Mouse (Mus musculus) spleen, adult 10 weeks (tissue): ENCODE measurements around the gene Fn3krp. TPM values are rescaled to one million over a fixed set of nuclear protein-coding genes. Genes with fewer than 3 reads are reported as not detected.

Source experiments
- polyA plus RNA-seq: library from polyadenylated mRNA; stranded (reverse); fragments of 350-450 nt; fragmentation: Illumina TruSeq; extraction: RNeasy Lipid Tissue Mini Kit (QIAGEN cat#74804); gene quantifications from one replicate; pipeline ENCODE4 v1.2.3, GENCODE M21; 2015; ENCODE audit warnings: low replicate concordance; ENCODE audit not compliant: insufficient read depth

The Fn3krp gene
- 14.3 TPM for polyA plus RNA-seq

DNA sequence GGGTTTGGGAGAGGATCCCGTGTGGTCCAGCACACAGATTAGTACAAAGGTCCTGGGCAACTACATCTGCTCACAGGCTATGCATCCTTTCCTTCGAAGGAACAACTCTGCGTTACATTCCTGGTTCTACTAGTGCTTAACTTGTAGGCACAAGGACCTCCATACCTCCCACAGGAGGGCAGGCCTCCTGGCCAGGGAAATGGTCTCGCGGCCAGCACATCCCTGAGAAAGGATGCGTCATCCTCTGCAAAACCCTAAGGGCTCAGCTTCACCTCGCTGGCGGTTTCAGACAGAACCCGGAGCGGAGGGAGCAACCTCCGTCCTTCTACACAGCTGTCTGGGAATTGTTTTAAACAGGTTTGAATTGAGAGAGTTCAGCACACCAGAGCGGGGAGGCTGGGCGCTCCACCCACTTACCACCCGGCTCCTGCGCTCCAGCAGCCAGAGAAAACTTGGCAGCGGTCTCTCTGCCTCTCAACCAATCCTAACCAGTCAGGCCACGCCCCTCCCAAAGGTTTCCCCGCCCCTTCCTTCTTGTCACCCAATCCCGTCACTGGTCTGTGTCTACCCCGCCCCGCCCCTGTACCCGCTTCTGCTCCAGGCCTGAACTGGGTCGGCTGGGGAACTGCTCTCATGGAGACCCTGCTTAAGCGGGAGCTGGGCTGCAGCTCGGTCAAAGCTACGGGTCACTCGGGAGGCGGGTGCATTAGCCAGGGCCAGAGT, at the start of gene Fn3krp:
Gene Fn3krp (plus strand): TSS at position 572 of the 723 bp plus-strand sequence.

DNA sequence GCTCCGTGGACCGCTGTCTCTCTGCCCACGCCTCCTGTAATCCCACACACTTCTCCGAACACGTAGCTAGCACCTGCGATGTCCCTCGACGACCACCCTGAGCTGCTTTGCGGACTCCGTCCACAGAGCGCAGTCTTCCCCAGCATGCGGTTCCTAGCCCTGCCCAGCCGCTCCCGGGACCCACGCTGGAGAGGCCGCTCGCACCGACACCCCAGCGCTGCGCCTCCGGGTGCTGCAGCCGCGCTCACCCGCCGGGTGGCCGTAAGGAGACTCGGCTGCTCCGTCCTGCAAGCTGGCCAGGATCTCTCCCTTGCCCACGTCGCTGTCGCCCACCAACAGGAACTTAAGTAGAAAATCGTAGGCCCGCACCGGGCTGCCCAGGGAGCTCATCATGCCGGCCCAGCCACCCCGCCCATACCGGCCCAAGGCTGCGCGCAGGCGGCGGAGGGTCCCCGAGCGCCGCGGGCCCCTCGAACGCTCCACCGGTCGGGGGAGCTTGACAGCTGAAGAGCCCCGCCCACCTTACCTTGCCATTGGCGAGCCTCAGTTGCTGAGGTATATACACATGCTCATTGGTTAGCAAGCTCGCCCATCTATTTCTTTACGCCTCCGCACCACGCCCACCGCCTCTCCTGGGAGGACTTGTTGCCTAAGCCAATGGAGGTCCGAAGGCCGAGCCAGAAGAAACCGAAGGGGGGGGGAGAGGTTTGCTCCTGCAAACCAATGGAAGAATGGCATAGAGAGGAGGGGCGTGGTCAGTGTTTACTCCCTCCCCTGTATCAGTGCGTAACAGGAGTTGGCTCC, 33.2 kb upstream of the Fn3krp start, which contains the start of gene Rab40b:
Gene Rab40b (minus strand): TSS at position 502 of the 804 bp plus-strand sequence.

DNA sequence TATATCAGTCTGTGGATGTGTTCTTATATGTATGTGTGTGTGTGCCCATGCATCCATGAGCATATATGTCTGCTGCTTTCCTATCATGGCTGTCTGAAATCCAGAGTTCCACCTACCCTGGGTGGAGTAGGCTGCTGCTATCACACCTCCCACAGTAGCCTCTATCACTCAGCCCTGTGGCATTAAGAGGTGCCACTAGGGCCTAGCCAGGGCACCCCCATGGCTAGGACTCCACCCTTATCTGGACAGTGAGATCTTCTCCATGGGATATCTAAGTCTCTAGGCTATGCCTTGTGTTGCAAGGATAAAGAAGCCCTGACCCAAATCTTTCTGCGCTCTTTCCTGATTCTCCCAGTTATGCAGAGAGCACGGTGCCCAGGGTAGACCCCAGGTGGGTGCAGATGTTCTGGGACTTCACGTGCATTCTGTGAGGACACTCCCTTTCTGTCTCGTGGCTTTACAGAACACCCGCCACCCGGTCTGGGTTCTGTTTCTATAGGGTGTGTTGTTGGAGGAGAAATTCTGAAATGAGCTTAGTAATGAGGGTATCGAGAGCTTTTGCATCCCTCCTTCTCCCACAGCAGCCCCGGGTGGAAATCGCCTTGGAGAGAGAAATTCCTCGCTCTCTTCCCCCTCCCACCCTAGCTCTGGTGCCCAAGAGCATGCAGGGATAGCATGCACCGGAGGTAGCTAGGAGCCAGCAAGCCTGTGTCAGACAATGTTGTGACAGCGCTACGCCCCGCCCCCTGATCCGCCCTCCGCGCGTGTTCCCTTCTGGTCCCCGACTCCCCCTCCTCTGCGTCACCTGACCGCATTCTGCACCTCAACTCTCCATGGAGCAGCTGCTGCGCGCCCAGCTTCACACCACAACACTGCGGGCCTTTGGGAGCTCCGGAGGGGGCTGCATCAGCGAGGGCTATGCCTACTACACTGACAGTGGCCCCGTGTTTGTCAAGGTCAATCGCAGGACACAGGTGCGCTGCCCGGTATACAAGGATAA, 13.3 kb downstream of the Fn3krp start, which contains the start of gene Fn3k:
Gene Fn3k (plus strand): TSS at position 758 of the 1,000 bp plus-strand sequence.

GRCm38 (mm10) chr11:121451753-121452635, 30.8 kb downstream of the Fn3krp start, which contains the start of gene Tbcd:
Gene Tbcd (plus strand): TSS chr11:121451949.

Other genes with a start within 250 kb of the Fn3krp start
- 9.2 TPM for gene Hexdc, start 217.0 kb upstream of the Fn3krp start, polyA plus RNA-seq
- 4.4 TPM for gene Ogfod3, start 216.7 kb upstream of the Fn3krp start, polyA plus RNA-seq
- gene Cybc1, start 192.1 kb upstream of the Fn3krp start, polyA plus RNA-seq: 178 TPM
- 26.9 TPM for gene Narf, start 184.1 kb upstream of the Fn3krp start, polyA plus RNA-seq
- gene Foxk2, start 161.4 kb upstream of the Fn3krp start, polyA plus RNA-seq: 21.6 TPM
- 37.4 TPM for gene Wdr45b, start 67.0 kb upstream of the Fn3krp start, polyA plus RNA-seq
- 0.66 TPM for gene Rab40b, start 33.1 kb upstream of the Fn3krp start, polyA plus RNA-seq
- 4.0 TPM for gene Fn3k, start 13.5 kb downstream of the Fn3krp start, polyA plus RNA-seq
- 30.0 TPM for gene Tbcd, start 30.5 kb downstream of the Fn3krp start, polyA plus RNA-seq
- gene Zfp750, start 97.9 kb downstream of the Fn3krp start, polyA plus RNA-seq: not detected